Mouse (Mus musculus): ENCODE results near the gene Prkar1a. TPM values are rescaled to one million over a fixed set of nuclear protein-coding genes. Genes with fewer than 3 reads are reported as not detected.

The Prkar1a gene
- polyA plus RNA-seq, 1 experiment from 2014 or later = 330 TPM

DNA sequence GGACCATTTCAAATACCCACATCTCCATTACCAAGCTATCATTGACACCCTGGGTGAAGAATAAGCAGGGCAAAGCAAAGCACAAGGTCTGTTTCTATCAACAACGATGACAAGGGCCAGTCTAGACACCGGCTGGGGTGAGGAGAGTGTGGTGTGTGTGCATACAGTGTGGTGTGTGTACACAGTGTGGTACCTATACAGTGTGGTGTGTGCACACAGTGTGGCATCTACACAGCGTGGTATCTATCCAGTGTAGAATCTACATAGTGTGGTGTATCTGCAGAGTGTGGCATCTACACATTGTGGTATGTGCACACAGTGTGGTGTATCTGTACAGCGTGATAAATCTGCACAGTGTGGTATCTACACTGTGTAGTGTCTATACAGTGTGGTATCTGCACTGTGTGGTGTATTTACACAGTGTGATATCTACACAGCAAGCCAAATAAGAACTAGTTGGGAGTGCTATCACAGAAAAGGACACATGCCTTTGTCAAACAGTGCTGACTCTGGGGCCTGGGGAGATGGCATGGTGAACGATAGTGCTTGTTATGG lies 48.0 kb downstream of the Prkar1a start:
- Histone ChIP-seq H3K36me3 (no peaks in the 10 kb centered on the region), H3K4me2 (replicated peaks) (no peak overlapping the region), H3K27ac (replicated peaks) (no peak overlapping the region), H3K27me3 (no peaks in the 10 kb centered on the region), H3K9me3 (replicated peaks) (no peaks in the 10 kb centered on the region), H3K4me1 (peaks cover 3% of the 10 kb centered on the region; the same call in 1 of the 2 replicates), H3K4me3 (replicated peaks) (no peak overlapping the region), H3K9ac (no peak overlapping the region)
- no peak for ATAC-seq (ENCODE audit: insufficient number of reproducible peaks, low FRiP score, low TSS enrichment, low read depth)
- WGBS = 93% methylated on average over 5 of the region's 5 CpGs

DNA sequence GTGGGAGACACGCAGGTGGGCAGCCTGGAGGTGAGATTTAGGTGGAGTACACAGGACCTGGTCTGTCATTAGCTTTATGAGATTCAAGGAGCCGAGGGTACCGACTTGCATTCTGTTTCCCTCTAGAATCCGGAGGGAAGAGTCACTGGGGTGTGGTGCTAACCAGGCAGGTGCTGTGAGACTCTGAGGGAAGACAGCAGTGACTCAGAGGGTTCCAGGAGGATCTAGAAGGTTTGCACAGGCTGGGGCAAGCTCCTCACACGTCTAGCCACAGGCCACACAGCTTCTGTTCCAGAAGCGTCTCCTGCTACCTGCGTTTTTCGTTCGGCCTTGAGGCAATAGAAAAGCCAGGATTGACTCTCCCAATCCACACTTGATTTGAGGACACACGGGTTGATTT lies 49.5 kb downstream of the Prkar1a start:
- no peaks in the 10 kb centered on the region for H3K36me3 ChIP-seq
- H3K4me1 ChIP-seq = peaks cover 6% of the 10 kb centered on the region
- H3K27ac ChIP-seq (replicated peaks) = no peak overlapping the region
- ATAC-seq (ENCODE audit: insufficient number of reproducible peaks, low FRiP score, low TSS enrichment, low read depth) = no peak
- H3K9ac ChIP-seq = no peak overlapping the region
- H3K9me3 ChIP-seq (replicated peaks) = no peaks in the 10 kb centered on the region
- no peaks in the 10 kb centered on the region for H3K27me3 ChIP-seq
- H3K4me2 ChIP-seq (replicated peaks) = no peak overlapping the region
- no peak overlapping the region for H3K4me3 ChIP-seq (replicated peaks)
- WGBS = 68% methylated on average over 10 of the region's 10 CpGs

DNA sequence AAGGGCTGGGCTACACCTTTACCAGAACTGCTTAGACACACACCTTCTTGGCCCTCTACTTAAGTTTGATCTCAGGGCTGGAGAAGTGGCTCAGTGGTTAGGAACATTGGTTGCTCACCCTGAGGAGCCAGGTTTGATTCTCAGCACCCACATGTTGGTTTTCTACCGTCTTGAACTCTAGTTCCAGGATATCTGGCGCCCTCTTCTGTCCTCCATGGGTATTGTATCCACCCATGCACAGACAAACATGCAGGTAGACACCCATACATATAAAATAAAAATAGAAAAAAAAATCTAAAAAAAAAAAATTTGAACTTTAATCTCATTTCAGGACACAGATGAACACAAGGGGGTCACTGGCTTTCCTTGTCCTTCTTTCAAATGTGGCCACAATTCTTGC lies 50.6 kb downstream of the Prkar1a start:
- no peak overlapping the region for H3K27ac ChIP-seq (replicated peaks)
- no peak overlapping the region for H3K4me3 ChIP-seq (replicated peaks)
- WGBS = 56% methylated on average over 2 of the region's 2 CpGs
- no peak overlapping the region for H3K9ac ChIP-seq
- no peaks in the 10 kb centered on the region for H3K27me3 ChIP-seq
- no peaks in the 10 kb centered on the region for H3K36me3 ChIP-seq
- H3K9me3 ChIP-seq (replicated peaks) = no peaks in the 10 kb centered on the region
- H3K4me2 ChIP-seq (replicated peaks) = no peak overlapping the region
- ATAC-seq (ENCODE audit: insufficient number of reproducible peaks, low FRiP score, low TSS enrichment, low read depth) = no peak
- peaks cover 6% of the 10 kb centered on the region for H3K4me1 ChIP-seq

DNA sequence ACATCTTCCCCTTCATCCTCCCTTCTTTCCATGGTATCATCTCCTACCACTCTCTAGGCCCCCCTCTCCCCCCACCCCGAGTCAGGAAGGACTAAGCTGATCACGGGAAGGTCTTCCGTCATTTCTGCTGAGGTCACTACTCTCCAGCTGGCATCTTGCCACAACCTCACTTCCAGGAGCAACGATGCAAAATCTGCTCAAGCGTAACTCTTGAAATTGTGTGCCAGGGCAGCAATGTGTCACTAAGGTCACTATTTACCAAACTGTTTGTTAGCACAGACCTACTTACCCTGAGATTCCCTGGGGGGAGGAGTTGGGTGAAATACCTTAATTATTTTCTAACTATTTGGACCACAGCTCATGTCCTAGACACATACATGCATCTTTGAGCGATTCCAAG lies 51.6 kb downstream of the Prkar1a start:
- Histone ChIP-seq H3K9ac (no peak overlapping the region), H3K4me1 (peaks cover 6% of the 10 kb centered on the region), H3K36me3 (no peaks in the 10 kb centered on the region), H3K27me3 (no peaks in the 10 kb centered on the region), H3K9me3 (replicated peaks) (no peaks in the 10 kb centered on the region), H3K27ac (replicated peaks) (no peak overlapping the region), H3K4me3 (replicated peaks) (no peak overlapping the region), H3K4me2 (replicated peaks) (no peak overlapping the region)
- 69% methylated on average over 6 of the region's 6 CpGs for WGBS
- no peak for ATAC-seq (ENCODE audit: insufficient number of reproducible peaks, low FRiP score, low TSS enrichment, low read depth)

DNA sequence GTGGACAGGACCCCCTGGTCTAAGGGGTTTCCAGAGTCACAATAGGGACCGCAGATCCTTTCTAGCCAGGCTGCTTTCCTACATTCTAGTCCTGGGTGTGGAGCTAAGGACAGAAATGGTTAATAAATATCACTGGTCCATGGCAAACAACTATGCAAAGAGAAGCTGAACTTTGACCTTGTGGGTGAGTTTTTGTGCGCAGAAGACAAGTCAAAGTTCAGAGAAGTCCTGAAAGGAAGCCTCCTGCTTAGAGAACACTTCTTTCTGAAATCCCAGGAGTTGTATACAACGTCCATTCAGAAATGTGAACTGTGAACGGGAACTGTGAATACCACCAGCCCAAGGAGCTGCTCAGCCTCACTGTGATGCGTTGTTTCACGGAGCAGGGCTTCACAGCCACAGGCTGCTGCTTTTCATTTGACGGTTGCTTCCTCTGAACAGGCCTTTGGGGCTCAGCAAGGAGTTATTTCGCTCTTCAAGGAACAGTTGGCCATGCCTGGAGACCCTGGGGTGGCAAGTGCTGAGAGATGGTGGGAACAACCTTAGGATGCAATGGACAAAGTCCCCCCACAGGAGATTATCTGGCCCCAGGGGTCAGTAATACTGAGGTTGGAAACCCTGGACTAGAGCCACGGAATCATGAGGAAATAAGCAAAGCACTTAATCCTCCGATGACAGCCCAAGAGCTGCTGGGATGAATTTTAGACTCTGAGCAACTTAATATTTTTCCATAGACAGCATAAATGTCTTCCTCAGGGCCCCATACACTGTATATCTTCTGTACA lies 53.0 kb downstream of the Prkar1a start:
- WGBS = 46% methylated on average over 10 of the region's 10 CpGs
- Histone ChIP-seq H3K27ac (replicated peaks) (no peak overlapping the region), H3K9me3 (replicated peaks) (no peaks in the 10 kb centered on the region), H3K27me3 (no peaks in the 10 kb centered on the region), H3K9ac (no peak overlapping the region), H3K4me1 (peaks cover 6% of the 10 kb centered on the region), H3K36me3 (no peaks in the 10 kb centered on the region), H3K4me2 (replicated peaks) (no peak overlapping the region), H3K4me3 (replicated peaks) (no peak overlapping the region)
- ATAC-seq (ENCODE audit: insufficient number of reproducible peaks, low FRiP score, low TSS enrichment, low read depth) = no peak

DNA sequence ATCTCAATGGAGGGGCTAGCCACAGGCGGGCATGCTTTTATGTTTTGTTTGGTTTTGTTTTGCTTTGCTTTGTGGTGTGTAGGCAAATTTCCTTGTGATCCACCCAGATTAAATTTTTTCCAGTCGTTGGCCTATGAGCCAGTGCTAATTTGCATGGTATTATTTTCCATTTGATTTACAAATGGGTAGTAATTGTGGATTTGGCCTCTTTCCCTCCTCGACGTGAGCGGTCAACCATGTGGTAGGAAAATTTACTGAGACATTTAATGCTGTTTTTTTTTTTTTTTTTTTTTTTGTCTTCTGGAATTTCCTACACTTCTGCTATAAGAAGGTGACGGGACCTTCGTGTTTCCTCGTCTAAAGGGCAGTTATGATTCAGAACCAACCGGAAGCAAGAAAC lies 54.6 kb downstream of the Prkar1a start:
- Histone ChIP-seq H3K4me3 (replicated peaks) (no peak overlapping the region), H3K4me2 (replicated peaks) (no peak overlapping the region), H3K27ac (replicated peaks) (0 out of 2 replicates have a peak overlapping the region, but pooled peaks have one; percentile 18), H3K36me3 (no peaks in the 10 kb centered on the region), H3K27me3 (no peaks in the 10 kb centered on the region), H3K4me1 (peaks cover 6% of the 10 kb centered on the region), H3K9me3 (replicated peaks) (no peaks in the 10 kb centered on the region), H3K9ac (no peak overlapping the region)
- 60% methylated on average over 9 of the region's 9 CpGs for WGBS
- no peak for ATAC-seq (ENCODE audit: insufficient number of reproducible peaks, low FRiP score, low TSS enrichment, low read depth)

DNA sequence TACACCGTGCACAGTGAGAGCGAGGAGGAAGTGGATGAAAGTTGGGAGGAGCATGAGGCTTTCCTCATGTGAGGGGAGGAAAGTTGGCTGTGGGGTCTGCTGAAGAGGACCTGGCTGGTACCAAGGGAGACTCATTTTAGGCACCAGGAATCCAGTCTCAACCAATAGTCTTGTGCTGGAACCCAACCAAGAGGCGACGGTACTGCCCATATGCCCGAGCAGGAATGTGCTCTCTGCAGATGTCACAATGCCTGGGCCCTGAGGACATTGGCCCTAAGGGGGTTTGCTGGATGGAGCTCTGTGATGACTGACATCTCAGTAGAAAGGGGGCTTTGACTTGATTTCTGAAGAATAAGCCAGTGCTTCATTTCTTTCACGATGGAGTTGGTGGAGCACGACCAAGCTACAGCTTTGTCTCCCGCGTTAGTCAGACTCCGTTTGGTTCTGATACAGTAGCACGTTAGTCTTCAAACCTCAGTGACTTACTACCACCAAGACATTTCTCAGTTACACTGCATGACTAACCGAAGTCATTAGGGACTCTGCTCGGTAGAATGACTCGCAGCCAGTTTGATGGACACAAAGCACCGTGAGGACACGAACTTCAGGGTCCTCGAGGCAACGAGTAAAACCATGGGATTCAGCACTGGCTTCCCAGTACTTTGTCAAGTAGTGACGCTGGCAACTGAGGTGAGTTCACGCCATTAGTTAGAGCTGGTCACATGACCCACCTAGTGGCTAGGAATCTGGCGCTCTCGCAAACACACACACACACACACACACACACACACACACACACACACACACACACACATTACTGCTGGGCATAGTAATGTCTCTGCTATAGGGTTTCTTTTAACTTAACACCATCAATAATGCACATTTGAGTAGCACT lies 55.4 kb downstream of the Prkar1a start:
- H3K27me3 ChIP-seq = no peaks in the 10 kb centered on the region
- no peaks in the 10 kb centered on the region for H3K9me3 ChIP-seq (replicated peaks)
- no peaks in the 10 kb centered on the region for H3K36me3 ChIP-seq
- no peak overlapping the region for H3K4me3 ChIP-seq (replicated peaks)
- no peak overlapping the region for H3K9ac ChIP-seq
- H3K27ac ChIP-seq (replicated peaks) = 0 out of 2 replicates have a peak overlapping the region, but pooled peaks have one; percentile 18
- 82% methylated on average over 22 of the region's 22 CpGs for WGBS
- H3K4me2 ChIP-seq (replicated peaks) = no peak overlapping the region
- no peak for ATAC-seq (ENCODE audit: insufficient number of reproducible peaks, low FRiP score, low TSS enrichment, low read depth)
- H3K4me1 ChIP-seq = peaks cover 6% of the 10 kb centered on the region

DNA sequence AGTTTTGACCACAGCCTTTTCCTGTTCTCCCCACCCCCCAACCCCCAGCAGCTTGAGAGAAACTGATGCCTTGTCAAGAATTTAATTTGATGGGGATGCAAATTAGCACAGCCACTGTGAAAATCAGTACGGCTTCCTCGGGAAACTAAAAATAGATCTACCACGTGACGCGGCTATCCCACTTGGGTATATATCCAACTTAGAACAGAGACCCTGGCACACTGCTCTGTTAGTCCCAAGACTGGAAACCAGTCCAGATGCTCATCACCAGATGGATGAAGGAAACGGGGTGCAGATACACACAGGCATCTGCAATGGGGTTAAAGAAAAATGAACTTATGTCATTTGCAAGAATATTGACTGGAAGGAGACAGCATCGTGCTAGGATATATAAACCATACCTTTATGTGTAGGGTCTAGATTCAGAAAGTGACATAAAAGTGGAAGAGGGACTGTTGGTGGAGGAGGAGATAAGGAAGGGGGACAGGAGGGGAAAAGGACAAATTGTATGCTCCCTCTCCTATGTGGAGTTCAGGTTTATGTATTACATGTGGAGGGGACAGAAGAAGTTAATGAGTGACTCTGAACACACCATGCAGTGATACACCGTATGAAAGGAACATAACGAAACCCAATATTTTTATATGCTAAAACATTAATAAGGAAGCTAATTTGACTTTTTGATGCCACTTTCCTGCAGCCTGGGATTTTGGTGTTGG lies 56.3 kb downstream of the Prkar1a start:
- Histone ChIP-seq H3K4me3 (replicated peaks) (no peak overlapping the region), H3K9ac (no peak overlapping the region), H3K4me1 (peaks cover 6% of the 10 kb centered on the region), H3K4me2 (replicated peaks) (no peak overlapping the region), H3K9me3 (replicated peaks) (no peaks in the 10 kb centered on the region), H3K27ac (replicated peaks) (no peak overlapping the region), H3K27me3 (no peaks in the 10 kb centered on the region), H3K36me3 (no peaks in the 10 kb centered on the region)
- ATAC-seq (ENCODE audit: insufficient number of reproducible peaks, low FRiP score, low TSS enrichment, low read depth) = no peak
- WGBS = 65% methylated on average over 9 of the region's 9 CpGs

DNA sequence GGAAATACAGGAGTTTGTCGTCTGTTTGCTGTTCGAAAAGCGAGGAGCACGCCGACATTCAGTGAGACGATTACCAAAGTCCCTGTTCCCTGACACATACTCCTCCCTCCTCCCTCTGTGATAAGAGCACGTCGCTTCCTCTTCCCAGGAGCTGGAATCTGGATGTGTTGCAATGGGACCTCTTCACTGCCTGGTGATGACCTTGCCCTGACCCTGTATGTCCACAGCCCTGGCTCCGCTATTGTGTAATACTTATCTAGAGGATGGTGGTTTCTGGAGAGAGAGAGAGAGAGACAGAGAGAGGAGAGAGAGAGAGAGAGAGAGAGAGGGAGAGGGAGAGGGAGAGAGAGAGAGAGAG lies 56.8 kb downstream of the Prkar1a start:
- no peaks in the 10 kb centered on the region for H3K9me3 ChIP-seq (replicated peaks)
- H3K27me3 ChIP-seq = no peaks in the 10 kb centered on the region
- H3K27ac ChIP-seq (replicated peaks) = no peak overlapping the region
- 69% methylated on average over 9 of the region's 9 CpGs for WGBS
- no peak for ATAC-seq (ENCODE audit: insufficient number of reproducible peaks, low FRiP score, low TSS enrichment, low read depth)
- H3K4me2 ChIP-seq (replicated peaks) = no peak overlapping the region
- no peaks in the 10 kb centered on the region for H3K36me3 ChIP-seq
- no peak overlapping the region for H3K9ac ChIP-seq
- no peak overlapping the region for H3K4me3 ChIP-seq (replicated peaks)
- H3K4me1 ChIP-seq = peaks cover 6% of the 10 kb centered on the region

DNA sequence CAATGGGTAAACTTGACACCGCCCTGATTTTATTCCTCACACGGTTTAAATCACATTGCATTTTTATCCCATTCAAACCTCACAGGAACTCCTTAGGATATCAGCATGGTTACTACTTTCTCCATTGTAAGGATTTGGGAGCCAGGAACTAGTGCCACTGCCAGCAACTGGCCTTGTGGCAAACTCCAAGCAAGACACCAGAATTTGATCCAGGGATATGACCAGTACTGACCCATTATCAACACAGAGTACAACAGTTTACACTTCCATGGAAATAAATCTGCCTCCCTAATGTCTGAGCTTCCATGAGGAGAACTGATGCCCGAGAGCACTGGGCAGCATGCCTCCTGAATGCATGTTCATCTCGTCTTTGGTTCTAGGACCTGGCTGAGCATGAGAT lies 57.4 kb downstream of the Prkar1a start:
- no peak overlapping the region for H3K4me2 ChIP-seq (replicated peaks)
- no peaks in the 10 kb centered on the region for H3K27me3 ChIP-seq
- H3K36me3 ChIP-seq = no peaks in the 10 kb centered on the region
- H3K4me3 ChIP-seq (replicated peaks) = no peak overlapping the region
- no peak for ATAC-seq (ENCODE audit: insufficient number of reproducible peaks, low FRiP score, low TSS enrichment, low read depth)
- no peak overlapping the region for H3K9ac ChIP-seq
- peaks cover 6% of the 10 kb centered on the region for H3K4me1 ChIP-seq
- no peaks in the 10 kb centered on the region for H3K9me3 ChIP-seq (replicated peaks)
- WGBS = 76% methylated on average over 4 of the region's 4 CpGs
- H3K27ac ChIP-seq (replicated peaks) = no peak overlapping the region

DNA sequence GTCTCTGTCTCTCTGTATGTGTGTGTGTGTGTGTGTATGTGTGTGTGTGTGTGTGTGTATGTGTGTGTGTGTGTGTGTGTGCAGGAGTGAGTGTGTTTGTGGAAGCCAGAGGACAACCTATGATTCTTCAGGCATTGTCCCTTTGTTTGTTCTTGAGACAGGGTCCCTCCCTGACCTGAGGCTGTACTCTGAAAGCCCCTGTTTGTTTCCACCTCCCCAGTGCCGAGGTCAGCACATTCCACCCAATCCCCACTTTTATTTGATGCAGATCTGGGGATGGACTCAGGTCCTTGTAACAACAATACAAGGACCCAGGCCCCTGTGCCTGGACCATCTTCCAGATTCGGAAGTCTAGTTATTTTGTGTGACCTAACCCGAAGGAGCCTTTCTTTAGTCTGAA lies 58.2 kb downstream of the Prkar1a start:
- ATAC-seq (ENCODE audit: insufficient number of reproducible peaks, low FRiP score, low TSS enrichment, low read depth) = no peak
- Histone ChIP-seq H3K27me3 (no peaks in the 10 kb centered on the region), H3K4me3 (replicated peaks) (no peak overlapping the region), H3K4me1 (peaks cover 4% of the 10 kb centered on the region), H3K36me3 (no peaks in the 10 kb centered on the region), H3K27ac (replicated peaks) (no peak overlapping the region), H3K9me3 (replicated peaks) (no peaks in the 10 kb centered on the region), H3K9ac (no peak overlapping the region), H3K4me2 (replicated peaks) (no peak overlapping the region)
- WGBS = 61% methylated on average over 3 of the region's 3 CpGs
